Mouse (Mus musculus) T-helper 17 cell (primary cell): ENCODE data around the gene Ppp1r2.
"Not testable (repeated sequence)": the region's sequence is repeated elsewhere in the genome, so short reads cannot be mapped to it uniquely, and the experiment has no call there.

Source experiments
- in situ Hi-C, 2 experiments: fragments of 300-600 bp; cut with MboI, MseI; formaldehyde crosslinking; loops; 1 replicate in 1 of 2; 2 replicates in 1 of 2; pipeline ENCODE4 v1.15.1; 2025; ENCODE audit warnings: high pct_unique_total_duplicates in 2 of 2

Ppp1r2 gene

GRCm38 (mm10) chr16:31274674-31275460 lies at the start of gene Ppp1r2:
Ppp1r2 (minus strand) TSS chr16:31275277.
- in situ Hi-C loops = loop anchor here in 1 of 2 experiments (5.0 kb wide), 1 partner anchor 88 kb away; no protein-coding TSS in a partner anchor

GRCm38 (mm10) chr16:31321501-31321900 lies 46.4 kb upstream of the Ppp1r2 start:
- in situ Hi-C loops = no loop called here

- in situ Hi-C loops = no loop called here
These were observed 45.9 kb upstream of the Ppp1r2 start for GRCm38 (mm10) chr16:31320954-31321353.

DNA sequence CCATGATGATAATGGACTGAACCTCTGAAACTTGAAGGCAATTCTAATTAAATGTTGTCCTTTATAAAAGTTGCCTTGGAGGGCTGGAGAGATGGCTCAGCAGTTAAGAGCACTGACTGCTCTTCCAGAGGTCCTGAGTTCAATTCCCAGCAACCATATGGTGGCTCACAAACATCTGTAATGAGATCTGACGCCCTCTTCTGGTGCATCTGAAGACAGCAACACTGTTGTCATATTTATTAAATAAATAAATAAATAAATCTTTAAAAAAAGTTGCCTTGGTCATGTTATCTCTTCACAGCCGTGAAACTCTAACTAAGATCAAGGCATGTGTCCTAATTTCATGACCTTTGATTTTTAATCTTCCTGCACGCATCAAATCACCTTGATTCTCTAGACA lies 44.6 kb upstream of the Ppp1r2 start:
- in situ Hi-C loops = not testable (repeated sequence)

DNA sequence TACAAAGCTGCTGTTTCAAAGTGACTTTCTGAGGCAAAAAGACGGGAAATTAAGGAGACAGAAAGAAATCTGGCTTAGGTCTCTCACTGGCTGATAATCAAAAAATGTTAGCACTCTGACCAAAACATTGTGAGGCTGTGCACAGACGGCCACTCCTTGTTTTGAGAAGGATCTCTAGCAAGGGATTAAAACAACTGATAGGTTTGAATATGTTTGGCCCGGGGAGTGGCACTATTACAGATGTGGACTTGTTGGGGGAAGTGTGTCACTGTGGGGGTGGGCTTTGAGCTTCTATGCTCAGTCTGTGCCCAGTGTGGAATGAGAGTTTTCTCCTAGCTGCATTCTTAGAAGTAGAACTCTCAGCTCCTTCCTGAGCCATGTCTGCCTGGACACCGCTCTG lies 44.2 kb upstream of the Ppp1r2 start:
- in situ Hi-C loops = no loop called here

DNA sequence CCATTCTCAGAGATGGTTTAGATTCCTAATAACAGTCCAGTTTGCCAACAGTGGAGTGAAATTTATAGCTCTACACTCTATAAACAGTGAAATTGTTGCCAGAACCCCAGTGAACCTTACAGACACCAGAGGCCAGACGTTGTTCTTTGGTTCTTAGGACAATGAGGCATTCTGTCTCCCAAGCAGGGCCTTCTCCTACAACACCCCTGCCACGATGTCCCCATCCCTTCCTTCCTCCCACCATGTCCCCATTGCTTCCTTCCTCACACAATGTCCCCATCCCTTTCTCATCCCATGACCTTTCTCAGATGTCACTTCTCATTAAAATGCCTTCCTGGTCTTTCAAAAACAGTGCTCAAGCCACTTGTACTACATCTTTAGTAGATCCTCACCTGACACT lies 43.3 kb upstream of the Ppp1r2 start:
- in situ Hi-C loops = no loop called here

DNA sequence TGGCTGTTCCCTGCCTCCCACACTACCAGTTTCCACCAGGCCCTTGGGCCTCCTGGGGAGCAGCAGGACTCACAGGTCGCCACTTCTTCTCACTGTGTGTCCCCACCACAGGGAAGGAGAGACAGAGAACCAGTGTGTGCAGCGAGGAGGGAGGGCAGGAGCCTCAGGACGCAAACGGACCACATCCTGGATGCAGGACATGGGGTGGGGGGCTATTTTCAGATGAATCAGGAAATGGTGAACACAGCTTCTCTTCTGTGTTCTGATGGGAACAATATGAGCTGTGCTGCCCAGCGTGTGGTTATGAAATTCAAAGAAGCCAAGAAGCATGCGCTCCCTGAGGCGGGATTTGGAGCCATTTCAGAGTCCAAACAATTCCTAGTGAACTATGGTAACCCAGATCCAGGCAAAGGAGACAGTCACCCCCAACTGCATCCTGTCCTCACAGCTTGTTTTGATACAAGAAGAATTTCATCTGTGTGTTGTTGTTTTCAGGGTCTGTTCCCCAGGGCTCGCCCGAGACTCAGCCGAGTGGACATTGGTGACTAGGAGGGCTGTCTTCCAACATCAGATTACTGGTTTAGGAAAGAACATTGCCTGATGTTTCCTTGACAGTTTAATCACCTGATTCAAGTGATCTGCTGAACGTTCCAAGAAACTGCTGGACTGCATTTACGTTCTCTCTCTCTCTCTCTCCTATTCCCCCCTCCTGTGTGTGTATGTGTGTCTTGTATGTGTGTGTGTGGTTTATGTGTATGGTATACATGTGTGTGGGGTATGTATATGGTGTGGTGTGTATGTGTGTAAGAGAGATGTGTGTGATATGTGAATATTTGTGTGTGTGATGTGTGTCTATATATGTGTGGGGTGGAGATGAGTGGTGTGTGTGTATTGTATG lies 41.4 kb upstream of the Ppp1r2 start:
- in situ Hi-C loops = not testable (repeated sequence)

DNA sequence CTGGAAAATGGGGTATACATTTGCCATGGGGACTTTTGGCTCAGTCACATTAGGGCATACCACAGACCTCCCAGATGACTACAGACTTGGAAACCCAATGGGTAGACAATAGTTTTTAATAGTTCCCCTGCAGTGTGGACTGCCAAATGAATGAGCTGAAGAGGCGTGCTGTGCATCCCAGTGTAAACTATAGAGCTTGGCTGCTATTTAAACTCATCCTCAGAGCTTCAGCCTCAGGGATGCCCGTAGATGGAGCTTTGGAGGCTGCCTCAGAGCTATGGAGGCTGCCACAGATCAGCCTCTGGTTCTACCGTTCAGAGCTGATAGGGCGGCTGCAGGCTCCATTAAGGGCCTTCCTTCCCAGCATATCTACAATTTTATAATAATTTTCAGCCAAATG lies 40.2 kb upstream of the Ppp1r2 start:
- in situ Hi-C loops = no loop called here

- in situ Hi-C loops = no loop called here
These were observed 39.6 kb upstream of the Ppp1r2 start, which contains the start of gene Apod for GRCm38 (mm10) chr16:31314497-31315233. Apod (minus strand) TSS chr16:31314808.

GRCm38 (mm10) chr16:31313611-31314010 lies 38.5 kb upstream of the Ppp1r2 start:
- in situ Hi-C loops = no loop called here

DNA sequence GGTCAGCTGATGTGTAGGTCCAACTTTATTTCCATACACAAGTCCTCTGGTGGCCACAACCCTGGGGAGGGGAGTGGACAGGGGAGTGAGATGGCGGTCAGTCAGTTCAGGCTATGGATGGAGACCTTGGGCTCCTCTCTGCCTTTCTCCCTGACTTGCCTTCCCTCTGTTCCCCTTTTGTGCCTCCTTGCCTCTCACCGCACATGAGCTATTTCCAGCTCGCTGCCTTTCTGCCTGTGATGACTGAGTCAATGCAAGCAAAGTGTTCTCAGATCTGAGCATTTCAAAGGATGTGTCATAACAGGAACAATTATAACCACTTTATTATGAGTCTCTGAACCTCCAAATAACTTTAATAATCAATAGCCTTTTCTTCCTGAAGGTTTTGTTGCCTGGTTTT lies 37.2 kb upstream of the Ppp1r2 start:
- in situ Hi-C loops = no loop called here

DNA sequence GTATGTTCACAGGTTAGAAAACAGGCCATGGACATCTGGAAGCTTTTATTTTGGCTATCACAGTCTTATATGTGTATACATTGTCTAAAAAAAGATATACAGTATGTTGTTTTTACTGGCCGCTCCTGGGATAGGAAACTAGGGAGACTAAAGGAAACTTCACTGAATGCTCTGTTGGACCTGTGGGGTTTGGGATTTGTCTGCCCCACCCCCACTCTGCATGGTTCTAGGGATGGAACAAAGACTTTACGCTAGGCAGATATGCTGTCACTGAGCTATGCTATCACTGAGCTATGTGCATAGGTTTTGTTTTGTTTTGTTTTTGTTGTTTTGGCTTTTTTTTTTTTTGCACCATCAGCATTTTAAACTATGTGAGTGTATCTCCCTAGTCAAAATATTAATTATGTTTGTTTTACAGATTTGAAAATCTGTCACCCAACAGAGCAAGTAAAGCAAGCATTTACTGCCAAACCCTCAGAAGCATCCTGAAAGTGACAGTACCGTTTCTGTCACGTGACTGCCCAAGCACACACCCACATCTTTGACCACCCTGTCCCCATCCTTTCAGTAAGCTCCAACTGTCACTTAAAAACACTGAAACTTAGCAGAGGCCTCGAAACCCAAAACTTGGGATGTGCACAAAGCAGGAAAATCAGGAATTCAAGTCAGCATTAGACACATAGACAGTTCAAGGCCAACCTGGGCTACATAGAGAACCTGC lies 30.3 kb upstream of the Ppp1r2 start:
- in situ Hi-C loops = no loop called here

GRCm38 (mm10) chr16:31303276-31303675 lies 28.2 kb upstream of the Ppp1r2 start:
- in situ Hi-C loops = no loop called here

DNA sequence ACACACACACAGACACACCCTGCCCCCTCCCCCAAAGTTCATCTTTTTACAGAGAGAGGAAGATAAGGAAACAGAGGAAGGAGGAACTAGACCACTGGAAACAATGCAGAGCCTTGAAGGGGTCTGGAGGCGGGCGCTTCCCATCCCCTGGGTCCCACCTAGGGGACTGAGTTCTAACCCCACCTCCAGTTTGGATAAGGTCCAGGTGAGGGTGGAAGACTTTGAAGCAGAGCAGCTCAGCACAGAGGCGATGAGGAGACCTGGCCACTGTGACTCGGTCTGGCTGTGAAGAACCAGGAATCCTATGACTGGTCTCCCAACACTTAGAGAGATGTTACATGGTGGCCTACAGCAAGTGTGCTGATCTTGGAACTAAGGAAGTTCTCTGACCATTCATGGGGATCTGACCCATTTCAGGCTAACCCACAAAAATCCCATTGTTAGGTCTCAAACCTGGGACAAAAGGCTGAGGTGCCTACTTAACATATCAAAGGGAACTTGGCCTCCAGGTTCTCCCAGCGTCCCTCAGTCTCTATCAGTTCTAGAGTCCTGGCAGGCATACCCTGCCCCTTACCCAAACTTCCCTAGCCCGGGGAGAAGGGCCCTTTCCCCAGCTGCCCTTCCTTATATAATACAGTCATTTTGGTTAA lies 25.9 kb upstream of the Ppp1r2 start:
- in situ Hi-C loops = no loop called here

DNA sequence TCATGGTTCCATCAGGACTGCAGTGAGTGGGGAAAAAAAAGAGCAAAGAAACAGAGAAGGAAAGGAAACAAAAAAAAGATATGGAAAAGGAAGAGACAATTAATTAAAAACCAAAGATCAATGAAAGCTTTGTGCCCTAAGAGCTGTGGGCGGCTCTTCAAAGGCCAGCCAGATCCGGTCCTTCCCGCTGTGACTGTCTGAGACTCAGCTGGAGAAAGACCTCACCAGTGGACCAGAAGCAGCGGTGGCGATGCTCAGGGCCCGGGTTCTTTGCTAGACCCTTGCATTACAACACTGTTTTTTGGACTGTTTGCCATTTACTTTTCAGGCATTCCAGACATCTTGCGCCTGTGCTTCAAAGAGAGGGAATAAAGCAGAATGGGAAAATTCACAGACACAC lies 25.4 kb upstream of the Ppp1r2 start:
- in situ Hi-C loops = no loop called here

DNA sequence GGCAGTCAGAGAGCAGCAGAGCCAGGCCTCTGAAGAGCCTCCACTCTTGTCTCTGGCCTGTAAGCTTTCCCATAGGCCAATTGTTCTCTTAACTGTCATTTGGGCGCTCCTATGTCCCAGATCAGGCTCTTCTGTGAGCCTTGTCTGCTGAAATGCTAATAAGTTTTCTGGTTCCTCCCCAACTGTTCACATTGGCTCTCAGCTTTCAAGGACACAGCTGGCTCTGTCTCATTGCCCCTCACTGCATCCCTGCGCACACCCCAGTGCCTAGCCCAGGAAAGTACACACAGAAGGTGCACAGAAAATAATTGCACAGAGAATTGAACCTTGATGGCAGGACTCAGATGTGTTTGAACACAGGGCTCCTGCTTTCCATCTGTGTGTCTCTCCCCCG lies 24.9 kb upstream of the Ppp1r2 start:
- in situ Hi-C loops = no loop called here

- in situ Hi-C loops = no loop called here
These were observed 24.3 kb upstream of the Ppp1r2 start for GRCm38 (mm10) chr16:31299164-31299959.

GRCm38 (mm10) chr16:31297113-31297512 lies 22.0 kb upstream of the Ppp1r2 start:
- in situ Hi-C loops = no loop called here

- in situ Hi-C loops = no loop called here
These were observed 18.7 kb upstream of the Ppp1r2 start for GRCm38 (mm10) chr16:31293761-31294160.
